Mouse (Mus musculus) lung, postnatal 0 days (tissue): ENCODE data around the gene Amfr.

Experiments
- CTCF ChIP-seq: IDR thresholded peaks from 2 replicates; pipeline ENCODE4 v1.5.1; 2016; ENCODE audit warnings: antibody characterized with exemption, mild to moderate bottlenecking
- EP300 ChIP-seq: IDR thresholded peaks from 2 replicates; pipeline ENCODE4 v1.6.1; 2016; ENCODE audit warnings: antibody characterized with exemption, mild to moderate bottlenecking, control low read depth

GRCm38 (mm10) chr8:93958402-93958801 is 54.2 kb downstream of the Amfr start:
- no peak for TF ChIP-seq CTCF
- no peak for TF ChIP-seq EP300
